Mouse (Mus musculus) testis, postnatal 10 days (tissue): Measurements from ENCODE around the gene Dlg5.

Experiments
- DNase-seq: peaks from one replicate; pipeline ENCODE4 v3.0.0; 2021; ENCODE audit warnings: low spot score

The Dlg5 gene

DNA sequence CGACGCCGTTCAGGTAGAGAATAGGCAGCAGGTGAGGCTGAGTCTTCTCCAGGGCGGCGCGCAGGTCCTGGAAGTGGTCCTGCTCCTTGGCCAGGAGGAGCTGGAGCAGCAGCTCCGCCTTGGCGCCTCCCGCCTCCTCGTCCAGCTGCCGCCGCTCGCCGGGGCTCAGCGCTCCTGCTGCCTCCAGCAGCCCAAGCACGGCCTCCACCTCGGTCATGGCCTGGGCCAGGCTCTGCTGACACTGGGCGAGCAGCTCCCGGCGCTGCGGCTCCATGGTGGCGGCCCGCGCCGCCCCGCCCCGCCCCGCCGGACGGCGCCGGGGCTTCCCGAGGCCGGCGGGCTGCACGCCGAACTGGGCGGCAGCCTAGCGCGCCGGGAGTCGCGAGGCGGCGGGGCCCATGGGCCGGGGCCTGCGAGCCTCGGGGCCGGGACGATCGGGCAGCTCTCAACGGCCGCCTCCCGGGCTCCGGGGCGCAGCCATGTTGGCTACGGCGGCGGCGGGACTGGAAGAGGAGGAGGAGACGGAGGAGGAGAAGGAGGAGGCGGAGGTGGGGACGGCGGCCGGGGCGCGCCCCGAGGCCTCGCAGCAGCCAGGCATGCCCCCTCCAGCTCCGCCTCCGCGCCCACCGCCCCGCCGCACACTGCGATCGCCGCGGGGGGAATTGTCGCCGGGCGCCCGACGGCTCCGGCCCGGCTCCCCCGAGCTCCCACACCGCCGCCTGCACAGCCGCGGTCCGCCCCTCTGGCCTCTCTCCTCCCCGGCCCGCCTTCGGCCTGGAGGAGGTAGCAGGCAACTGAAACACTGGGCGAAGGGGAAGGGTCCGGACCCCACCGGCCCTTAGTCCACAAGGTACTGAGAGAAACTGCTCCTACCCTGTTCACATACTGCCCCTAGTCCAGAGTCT, at the start of gene Dlg5:
Dlg5 (minus strand) TSS at position 744 of the 905 bp plus-strand sequence.
- peak; percentile 80 for DNase-seq

DNA sequence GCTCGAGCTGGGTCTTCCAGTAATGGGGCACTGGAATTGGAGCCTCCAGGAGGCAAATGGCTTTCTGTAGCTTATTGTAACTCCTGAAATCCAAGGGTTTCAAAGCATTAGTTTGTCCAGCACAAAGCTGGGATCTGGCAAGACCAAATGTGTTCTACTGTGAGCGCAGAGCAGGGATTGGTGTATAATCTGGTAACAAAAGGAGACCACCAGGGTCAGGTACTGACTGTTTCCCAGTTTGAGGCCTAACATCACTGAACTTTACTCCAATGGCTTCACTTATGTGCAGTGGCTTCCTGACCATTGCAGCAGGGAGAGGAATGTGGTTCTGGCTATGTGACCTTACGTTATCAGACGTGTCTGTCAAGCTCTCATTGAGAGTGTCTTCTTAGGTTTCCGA, 47.9 kb upstream of the Dlg5 start:
- DNase-seq = no peak

DNA sequence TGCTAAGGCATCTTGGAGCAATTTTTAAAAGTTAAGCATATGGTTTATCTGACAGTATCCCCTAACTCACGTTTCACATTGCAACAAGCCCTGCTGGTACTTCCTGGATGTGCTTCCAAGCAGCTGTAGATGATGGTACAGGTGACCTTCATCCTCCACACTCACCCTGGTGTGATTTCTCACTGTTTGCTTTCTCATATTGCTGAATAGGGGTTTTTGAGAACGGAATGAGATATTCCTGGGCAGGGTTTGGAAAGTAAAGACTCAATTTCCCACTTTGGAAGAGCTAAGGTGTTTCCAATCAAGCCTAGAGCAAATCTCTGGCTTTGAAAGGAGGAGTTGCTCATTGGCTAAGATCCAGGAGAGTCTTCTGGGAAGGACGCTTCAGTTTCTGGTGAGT, 47.2 kb upstream of the Dlg5 start, which contains the start of gene E330034G19Rik:
E330034G19Rik (plus strand) TSS at position 301 of the 400 bp plus-strand sequence.
- no peak for DNase-seq

DNA sequence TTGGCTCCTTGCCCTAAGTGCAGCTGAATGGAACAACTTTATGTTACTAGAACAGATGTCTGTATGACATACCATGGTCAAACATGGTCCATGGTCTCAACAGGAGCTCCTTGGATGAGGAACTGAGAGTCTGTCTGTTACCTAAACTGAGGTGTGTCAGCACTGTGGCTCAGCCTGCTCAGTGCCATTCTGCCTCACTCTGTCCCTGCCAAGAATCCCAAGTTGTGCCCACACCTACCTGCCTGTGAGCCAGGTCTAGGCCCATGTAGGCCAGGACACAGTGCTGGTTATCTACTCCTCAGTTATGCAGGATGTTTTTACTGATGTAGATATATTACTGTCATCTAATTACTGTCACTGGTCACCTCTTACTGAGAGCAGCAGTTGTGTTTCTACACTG, 45.0 kb upstream of the Dlg5 start:
- DNase-seq = peak; percentile 4

DNA sequence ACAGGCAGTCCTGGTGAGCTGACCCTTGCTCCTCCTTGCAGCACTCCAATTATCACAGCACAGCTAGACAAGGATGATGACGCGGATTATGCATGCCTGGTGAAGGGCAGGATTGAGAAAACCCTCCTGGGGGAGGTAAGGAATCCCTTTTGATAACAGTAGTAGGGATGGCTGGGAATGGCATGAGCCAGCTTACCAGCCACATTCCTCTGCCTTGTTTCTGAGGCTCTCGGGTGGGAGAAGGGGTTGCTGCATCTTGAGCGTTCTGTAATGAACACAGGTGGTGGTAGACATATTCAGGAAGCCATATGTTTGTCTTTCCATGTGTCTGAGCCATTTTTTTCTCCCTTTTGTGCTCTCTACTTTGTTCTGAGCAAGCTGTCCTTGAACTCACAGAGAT, 40.4 kb upstream of the Dlg5 start:
- peak; percentile 6 for DNase-seq

DNA sequence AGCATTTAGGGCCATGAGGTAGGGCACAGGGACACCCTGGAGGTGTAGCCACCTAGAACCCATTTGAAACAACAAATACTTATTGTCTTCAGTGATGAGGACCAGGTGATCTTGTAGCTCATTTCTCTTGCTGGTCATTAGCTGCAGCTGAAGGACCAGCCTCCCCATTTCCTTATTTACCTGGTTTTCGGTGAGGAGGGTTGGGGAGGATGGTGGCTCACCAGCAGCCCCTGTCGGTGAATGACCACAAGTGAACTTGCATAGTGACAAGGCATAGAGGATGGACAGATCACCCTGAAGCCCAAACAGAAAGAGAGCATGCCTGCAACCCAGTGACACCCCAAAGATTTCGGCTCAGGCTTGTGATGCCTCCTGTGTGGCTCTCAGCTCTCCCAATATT, 36.6 kb upstream of the Dlg5 start:
- peak; percentile 28 for DNase-seq

DNA sequence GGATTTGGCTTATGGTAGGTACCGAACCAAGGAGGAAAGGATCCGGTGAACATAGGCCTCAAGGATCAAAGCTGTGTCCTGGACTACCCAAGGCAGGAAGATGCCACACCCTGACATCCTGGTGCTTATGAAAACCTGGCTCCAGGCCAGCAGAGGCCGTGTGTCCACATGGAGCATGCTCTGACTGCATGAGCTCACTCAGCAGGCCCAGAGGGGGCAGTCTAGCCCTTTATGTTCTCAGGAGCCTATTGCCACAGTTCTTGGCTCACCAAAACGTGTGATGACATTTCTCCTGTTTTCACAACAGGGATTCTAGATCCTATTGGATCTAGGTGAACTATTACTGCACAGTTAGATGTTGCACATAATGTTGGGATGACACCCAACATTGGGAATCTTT, 35.6 kb upstream of the Dlg5 start:
- peak; percentile 48 for DNase-seq

DNA sequence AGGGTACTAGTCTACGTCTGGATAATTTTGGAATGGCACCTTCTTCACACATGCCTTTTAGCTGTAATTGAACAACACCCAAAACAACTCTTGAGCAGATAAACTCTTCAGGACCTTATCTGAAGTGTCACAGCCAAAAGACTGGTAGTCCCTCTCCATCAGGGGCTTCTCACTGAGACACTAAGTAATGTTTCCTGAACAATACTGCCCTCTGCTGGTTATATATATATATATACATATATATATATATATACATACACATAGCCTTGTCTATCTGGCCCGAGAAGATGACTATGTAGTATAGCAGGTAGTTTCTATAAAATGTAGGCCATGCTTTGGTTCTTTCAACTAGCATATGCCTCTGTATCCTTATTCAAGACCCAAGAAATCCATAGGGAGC, 29.8 kb upstream of the Dlg5 start:
- no peak for DNase-seq

DNA sequence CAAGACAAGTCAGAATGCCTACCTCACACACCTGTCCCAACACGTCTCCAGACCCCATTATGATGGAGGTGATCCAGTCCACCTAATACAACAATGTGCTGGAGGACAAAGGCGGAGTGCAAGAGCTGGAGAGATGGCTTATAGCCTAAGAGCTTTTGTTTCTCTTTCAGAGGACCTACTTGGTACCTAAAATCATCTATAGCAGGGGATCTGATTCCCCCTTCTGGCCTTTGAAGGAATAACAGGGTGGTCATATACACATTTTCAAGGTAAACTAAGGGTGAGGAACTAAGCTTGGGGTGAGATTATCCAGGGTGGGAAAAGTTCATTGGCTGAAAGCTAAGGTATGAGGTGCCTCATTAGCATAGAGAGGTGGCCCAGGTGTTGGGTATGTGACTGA, 27.9 kb upstream of the Dlg5 start:
- DNase-seq = no peak

DNA sequence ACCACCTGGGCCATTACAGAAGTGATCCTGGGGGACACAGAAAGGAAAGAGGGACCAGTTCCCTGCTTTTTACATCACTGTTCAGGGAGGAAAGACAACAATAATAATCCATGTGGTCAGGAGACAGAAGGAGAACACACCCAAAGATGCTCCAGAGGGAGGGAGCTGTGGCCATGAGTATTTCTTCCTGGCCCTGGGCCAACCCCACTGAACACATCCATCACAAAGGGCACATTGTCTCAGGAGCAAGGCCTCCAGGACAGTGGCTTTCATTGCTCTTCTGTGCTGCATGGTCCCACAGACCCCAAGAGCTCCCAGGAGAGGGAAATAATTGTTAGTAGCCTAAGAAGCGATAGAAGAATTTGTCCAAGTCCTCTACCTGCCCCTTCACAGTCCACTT, 23.9 kb upstream of the Dlg5 start:
- DNase-seq = peak; percentile 56

DNA sequence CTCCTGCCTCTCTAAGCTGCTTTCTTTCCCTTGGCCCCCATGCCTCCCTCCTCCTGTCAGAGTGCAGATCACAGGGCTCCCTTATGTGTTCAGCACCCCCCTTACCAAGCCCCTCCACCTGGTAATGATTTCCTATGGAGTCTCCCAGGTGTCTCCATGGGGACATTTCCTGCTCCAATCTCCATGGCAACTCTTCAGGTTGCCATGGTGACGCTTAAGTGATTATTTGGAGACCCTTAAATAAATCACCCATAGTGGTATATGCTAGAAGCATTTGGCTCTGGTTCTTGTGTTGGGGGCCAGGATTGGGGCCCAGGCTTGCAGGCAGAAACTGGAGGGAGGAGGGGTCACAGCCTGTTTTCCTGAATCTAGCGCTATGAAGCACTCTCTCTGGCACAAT, 17.2 kb upstream of the Dlg5 start:
- DNase-seq = no peak

DNA sequence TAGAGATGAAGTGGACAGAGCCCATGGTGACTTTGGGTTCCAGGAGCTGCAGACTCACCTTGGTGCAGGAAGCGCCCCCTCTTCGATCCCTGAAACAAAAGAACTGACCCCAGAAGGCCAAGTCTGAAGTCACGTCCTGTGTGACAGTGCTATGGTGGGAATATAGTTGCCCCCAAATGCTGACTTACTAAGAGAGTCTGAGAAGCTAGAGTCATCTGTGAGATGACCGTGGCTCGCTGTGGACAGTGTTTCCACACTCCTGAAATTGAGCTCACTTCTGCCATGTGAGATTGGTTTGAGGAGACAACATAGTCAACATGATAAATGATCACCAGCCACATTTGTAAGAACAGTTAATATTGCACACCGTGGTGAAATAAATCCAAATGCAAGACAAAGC, 16.7 kb upstream of the Dlg5 start:
- DNase-seq = no peak

DNA sequence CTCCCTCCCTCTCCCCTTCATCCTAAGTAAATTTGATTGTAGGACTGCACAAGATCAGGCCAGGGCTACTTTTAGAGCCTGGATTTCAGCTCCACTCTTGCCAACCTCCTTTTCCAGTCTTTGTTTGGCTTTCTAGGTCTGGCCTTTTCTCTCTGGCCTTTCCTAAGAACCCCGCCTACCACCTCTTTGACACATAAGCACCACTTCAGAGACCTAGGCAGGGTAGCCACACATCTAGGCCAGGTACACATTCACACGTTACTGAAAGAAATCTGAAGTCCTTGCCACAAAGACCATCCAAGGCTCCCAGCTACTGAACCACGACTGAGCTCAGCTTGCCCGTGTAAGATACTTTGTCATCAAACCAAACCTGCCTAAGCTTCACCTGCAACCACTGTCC, 14.7 kb upstream of the Dlg5 start:
- DNase-seq = no peak

DNA sequence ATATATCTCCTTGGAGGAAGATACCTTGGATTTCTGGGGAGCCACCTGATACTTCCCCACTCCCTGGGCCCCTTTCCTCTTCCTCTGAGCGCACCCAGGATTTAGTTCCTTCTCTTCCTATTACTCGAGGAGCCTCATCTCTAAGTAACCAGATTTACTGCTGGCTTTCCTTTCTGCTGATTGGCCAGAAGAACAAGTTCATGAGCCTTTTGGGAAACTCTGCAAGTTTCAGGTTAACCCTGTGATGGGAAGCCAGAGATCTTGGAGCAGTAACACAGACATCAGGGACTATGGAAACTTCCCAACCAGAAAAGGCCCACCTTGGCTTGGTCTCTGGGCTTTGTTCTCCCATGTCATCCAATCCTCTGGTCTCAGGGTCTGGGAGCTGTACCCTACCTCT, 10.2 kb upstream of the Dlg5 start:
- DNase-seq = no peak

DNA sequence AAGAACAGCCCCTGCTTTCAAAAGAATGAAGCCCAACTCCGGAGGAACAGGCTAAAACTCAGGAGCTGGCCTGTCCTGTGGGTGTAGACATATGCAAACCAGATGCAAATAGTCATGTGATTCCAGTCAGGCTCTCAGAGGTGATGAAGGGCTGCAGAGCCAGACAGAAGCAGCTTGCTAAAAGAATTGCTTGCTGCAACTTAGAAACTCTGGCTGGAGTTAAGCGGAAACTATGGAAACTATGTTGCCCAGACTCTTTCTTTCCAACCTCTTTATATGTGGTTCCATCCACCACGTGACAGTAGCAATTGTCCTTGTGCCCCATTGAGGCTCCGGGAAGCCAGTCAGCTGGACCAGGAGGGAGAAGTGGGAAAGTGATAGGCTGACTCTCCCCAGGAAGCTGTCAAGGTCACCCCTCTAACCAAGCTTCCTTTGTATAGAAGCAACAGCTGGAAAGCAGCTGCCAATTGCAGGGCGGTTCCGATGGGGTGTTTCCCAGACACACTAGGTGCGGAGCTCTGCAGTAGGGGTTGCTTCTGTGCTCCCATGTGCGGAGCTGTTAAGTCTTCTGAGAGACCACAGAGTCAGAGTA, 8.0 kb upstream of the Dlg5 start:
- peak; percentile 53 for DNase-seq

DNA sequence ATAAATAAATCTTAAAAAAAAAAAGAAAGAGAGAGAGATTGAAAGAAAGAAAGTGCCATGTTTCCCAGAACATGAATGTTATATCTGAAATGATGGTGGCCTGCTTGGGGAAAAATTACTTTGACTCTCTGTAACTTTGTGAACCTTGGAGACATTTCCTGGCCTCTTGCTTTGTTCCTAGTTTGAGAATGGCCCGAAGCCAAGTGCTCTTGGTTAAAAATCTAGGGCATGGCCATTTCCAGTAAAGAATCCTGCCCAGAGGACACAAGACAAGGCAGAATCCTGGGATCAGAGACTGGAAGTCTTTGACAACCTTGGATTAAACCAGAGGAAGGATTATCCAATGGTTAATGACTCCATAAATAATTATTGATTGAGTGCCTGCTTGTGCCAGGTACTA, 5.6 kb upstream of the Dlg5 start:
- no peak for DNase-seq

DNA sequence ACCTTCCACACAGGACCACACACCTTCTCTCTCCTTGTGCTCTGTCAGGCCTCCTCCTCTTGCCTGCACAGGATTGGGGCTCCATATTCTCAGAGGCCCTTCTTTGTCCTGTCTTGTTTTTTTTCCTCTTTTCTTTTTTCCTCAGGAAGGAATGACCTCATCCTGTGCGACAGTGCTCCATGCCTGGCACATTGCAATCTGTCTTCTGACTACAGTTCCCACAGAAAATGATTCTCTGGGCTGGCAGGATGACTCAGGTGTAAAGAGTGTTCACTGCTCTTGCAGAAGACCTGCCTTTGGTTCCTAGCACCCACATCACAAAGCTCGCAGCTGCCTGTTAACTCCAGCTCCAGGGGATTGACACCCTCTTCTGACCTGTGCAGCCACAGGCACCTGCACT, 4.2 kb upstream of the Dlg5 start:
- no peak for DNase-seq

DNA sequence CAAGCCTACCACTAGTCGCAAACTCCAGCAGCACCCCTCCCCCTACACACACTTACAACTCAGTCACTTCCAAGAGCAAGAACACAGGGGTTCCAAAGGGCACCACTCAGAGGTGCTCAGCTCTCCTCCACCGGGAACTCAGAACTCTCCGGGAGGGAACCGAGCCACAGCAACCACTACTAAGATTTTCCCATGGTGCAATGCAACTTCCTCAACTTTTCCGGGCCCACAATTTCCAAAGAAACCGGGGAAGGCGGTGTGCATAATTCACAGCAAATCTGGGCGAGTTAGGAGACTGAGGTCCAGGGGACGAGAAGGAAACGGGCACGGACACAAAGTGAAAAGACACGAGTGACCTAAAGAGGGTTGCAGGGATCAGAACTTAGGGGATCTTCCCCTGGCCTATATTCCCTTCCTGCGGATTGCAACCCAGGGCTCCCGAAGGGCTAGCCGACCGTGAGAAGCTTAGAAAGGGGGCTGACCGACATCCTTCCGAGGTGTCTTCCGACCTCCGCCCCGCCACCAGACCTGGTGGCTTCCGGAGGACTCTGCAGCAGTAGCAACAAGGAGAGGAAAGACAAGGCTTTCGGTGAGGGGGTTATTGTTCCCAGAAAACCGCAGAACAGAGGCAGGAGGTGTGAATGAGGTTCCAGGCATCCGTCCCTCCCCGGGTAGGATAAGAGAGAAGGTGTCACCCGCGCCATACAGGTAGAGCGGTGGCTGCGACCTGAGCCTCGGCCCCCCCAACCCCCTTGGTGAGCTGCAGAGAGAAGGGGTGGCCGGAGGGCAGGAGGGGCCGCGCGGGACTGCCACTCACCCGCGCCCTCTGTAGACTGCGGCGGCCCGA, 1.2 kb downstream of the Dlg5 start:
- peak; percentile 46 for DNase-seq

DNA sequence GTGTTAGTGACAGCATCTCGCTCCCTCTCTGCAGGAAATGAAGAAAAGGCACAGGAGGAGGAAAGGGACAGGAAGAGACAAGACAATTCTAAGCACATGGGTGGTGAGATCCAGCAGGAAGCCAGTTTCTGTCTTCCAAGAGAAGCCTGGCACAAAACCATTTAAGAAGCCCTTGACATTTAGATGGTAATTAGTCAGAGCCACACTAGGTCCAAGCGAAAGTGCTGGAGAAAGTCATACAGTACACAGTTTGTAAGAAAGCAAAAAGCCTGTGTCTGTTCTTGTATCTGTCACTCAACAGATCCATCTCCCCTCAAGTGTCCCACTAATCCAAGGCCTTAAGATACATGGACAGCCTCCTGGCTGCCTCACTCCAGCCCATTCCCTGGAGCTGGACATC, 3.7 kb downstream of the Dlg5 start:
- DNase-seq = no peak

DNA sequence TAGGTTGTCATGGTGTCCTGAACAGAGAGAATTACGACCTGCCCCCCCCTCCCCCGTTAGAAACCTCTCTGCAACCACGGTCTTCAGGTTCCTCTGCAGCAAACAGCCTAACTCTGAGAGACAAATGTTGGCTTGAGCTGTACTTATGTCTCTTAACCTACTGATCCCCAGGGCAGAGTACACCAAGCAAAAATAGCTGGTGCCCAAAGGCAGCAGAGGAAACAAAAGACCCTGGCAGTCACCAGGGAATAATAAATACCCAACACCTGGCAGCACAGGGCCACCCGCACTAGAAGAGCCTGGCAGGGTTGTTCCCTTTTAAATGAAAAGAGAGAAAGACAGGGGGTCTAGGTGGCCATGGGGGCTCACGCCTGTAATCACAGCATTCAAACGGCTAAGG, 4.9 kb downstream of the Dlg5 start:
- DNase-seq = no peak

DNA sequence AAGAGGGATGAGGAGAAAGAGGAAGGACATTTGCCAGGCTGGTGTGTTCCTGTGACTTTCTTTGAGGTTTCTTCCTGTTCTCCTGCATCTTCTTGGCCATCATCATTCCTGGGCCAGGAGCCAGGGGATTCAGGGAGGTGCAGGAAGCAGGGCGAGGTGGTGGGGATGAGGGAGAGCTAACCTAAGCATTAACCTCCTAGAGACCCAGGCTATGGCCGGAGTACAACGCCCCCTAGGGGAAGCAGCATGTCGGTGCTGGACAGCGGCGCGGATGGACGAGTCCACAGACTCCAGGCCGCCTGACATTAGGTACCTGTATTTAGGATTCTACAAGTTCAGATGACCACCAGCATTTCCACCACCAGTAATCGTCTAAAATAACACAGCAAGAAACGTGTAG, 6.1 kb downstream of the Dlg5 start:
- DNase-seq = peak; percentile 64

DNA sequence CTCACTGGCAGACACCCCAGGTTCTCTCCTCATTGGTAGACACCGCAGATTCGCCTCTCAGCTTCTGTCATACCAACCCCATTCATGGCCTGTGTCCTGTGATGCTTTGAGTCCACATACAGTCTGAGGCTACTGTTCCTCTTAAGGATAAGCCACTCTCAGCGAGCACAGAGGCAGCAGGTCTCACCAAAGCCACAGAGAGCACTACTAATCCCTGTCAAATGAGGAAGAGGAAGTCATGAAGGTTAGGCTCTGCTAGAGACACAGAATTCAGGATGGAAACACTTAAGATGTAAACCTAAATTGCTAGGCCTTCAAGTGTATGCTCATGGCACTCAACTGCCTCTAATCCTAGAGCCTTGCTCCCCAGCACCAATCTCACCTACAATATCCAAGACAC, 9.8 kb downstream of the Dlg5 start:
- no peak for DNase-seq

DNA sequence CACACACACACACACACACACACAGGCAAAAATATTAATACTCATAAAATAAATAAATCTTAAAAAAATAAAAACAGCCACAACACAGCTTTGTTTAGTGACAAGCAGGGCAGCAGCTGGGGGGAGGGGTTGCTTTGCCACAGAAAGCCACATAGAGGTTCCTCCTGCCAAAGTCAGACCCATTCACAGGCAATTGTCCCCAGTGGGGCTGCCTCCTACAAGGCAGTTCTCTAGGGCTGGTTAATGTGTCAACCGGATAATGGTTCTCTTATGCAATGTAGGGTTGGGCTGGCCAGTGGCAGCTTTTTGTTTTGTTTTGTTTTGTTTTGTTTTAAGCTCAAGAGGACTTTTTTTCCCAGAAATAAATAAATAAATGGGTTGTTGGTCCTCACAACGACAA, 11.3 kb downstream of the Dlg5 start:
- DNase-seq = no peak
